Mouse (Mus musculus): ENCODE data around the gene Gbp2b. TPM values are rescaled to one million over a fixed set of nuclear protein-coding genes. Genes with fewer than 3 reads are reported as not detected.

The Gbp2b gene
- not detected for polyA plus RNA-seq (2014; fragmentation: Illumina TruSeq; extraction: RNeasy Lipid Tissue Mini Kit (QIAGEN cat#74804); ENCODE audit: low read depth, low replicate concordance)

GRCm38 (mm10) chr3:142594547-142594946 is at the start of gene Gbp2b:
Gbp2b (plus strand) TSS chr3:142594847.

GRCm38 (mm10) chr3:142559632-142560228 is 34.9 kb upstream of the Gbp2b start, which contains the start of gene Gbp3:
Gbp3 (plus strand) TSS chr3:142560026.

GRCm38 (mm10) chr3:142620111-142620955 is 25.7 kb downstream of the Gbp2b start, which contains the start of gene Gbp2:
Gbp2 (plus strand) TSS chr3:142620602.

Other genes starting within 250 kb of the Gbp2b start
- 762 TPM for gene Pdlim5, start 199.2 kb upstream of the Gbp2b start, polyA plus RNA-seq (2014; fragmentation: Illumina TruSeq; extraction: RNeasy Lipid Tissue Mini Kit (QIAGEN cat#74804); ENCODE audit: low read depth, low replicate concordance)
- gene Gbp5, start 100.9 kb upstream of the Gbp2b start, polyA plus RNA-seq (2014; fragmentation: Illumina TruSeq; extraction: RNeasy Lipid Tissue Mini Kit (QIAGEN cat#74804); ENCODE audit: low read depth, low replicate concordance): 6.3 TPM
- gene Gbp7, start 64.5 kb upstream of the Gbp2b start, polyA plus RNA-seq (2014; fragmentation: Illumina TruSeq; extraction: RNeasy Lipid Tissue Mini Kit (QIAGEN cat#74804); ENCODE audit: low read depth, low replicate concordance): 9.1 TPM
- 12.1 TPM for gene Gbp3, start 34.8 kb upstream of the Gbp2b start, polyA plus RNA-seq (2014; fragmentation: Illumina TruSeq; extraction: RNeasy Lipid Tissue Mini Kit (QIAGEN cat#74804); ENCODE audit: low read depth, low replicate concordance)
- gene Gbp2, start 25.8 kb downstream of the Gbp2b start, polyA plus RNA-seq (2014; fragmentation: Illumina TruSeq; extraction: RNeasy Lipid Tissue Mini Kit (QIAGEN cat#74804); ENCODE audit: low read depth, low replicate concordance): 17.9 TPM
- 45.7 TPM for gene Kyat3, start 106.2 kb downstream of the Gbp2b start, polyA plus RNA-seq (2014; fragmentation: Illumina TruSeq; extraction: RNeasy Lipid Tissue Mini Kit (QIAGEN cat#74804); ENCODE audit: low read depth, low replicate concordance)
- gene Gtf2b, start 170.2 kb downstream of the Gbp2b start, polyA plus RNA-seq (2014; fragmentation: Illumina TruSeq; extraction: RNeasy Lipid Tissue Mini Kit (QIAGEN cat#74804); ENCODE audit: low read depth, low replicate concordance): 26.1 TPM